Mouse (Mus musculus) MEL (cell line): ENCODE measurements around the gene Alox15. TPM values are rescaled to one million over a fixed set of nuclear protein-coding genes. Genes with fewer than 3 reads are reported as not detected.
A peak's percentile ranks its signal among the peaks of the same experiment; 100 is the strongest.

Experiments
- DNase-seq: peaks from one replicate; pipeline ENCODE4 v3.0.0; 2011; ENCODE audit warnings: low read depth, low spot score
- H3K27ac ChIP-seq: 2 replicates; pipeline ENCODE4 v1.5.1; 2012; ENCODE audit warnings: low read depth, mild to moderate bottlenecking, control low read depth, low read length, moderate library complexity; ENCODE audit not compliant: control insufficient read depth
- H3K27me3 ChIP-seq, 2 experiments: fragments of 150-350 bp in 1 of 2; sonication (generic) in 1 of 2; 2 replicates each; pipeline ENCODE4 v1.6.1; 2012; ENCODE audit warnings: low read length in 2 of 2, mild to moderate bottlenecking in 2 of 2, improper control_type of control experiment in 1 of 2, moderate library complexity in 1 of 2; ENCODE audit not compliant: insufficient read depth in 2 of 2, control insufficient read depth in 1 of 2
- H3K36me3 ChIP-seq, 2 experiments: 2 replicates each; pipeline ENCODE4 v1.6.1; 2012 to 2014; ENCODE audit warnings: low read length in 2 of 2, improper control_type of control experiment in 1 of 2, inconsistent platforms in 1 of 2, mild to moderate bottlenecking in 1 of 2; ENCODE audit not compliant: insufficient read depth in 2 of 2, control insufficient read depth in 1 of 2
- H3K4me1 ChIP-seq, 2 experiments: fragments of 150-350 bp in 1 of 2; sonication (generic) in 1 of 2; 2 replicates each; pipeline ENCODE4 v1.6.1; 2012; ENCODE audit warnings: low read length in 2 of 2, improper control_type of control experiment in 1 of 2, mild to moderate bottlenecking in 1 of 2; ENCODE audit not compliant: insufficient read depth in 2 of 2, control insufficient read depth in 1 of 2
- H3K4me3 ChIP-seq, 2 experiments: fragments of 150-350 bp in 1 of 2; sonication (generic) in 1 of 2; 2 replicates each; pipeline ENCODE4 v1.5.1; 2012; ENCODE audit warnings: low read depth in 2 of 2, low read length in 2 of 2, mild to moderate bottlenecking in 2 of 2, moderate library complexity in 2 of 2, control low read depth in 1 of 2, improper control_type of control experiment in 1 of 2; ENCODE audit not compliant: control insufficient read depth in 1 of 2, insufficient read depth in 1 of 2
- H3K79me2 ChIP-seq: 2 replicates; pipeline ENCODE4 v1.6.1; 2012; ENCODE audit warnings: mild to moderate bottlenecking, low read length, moderate library complexity; ENCODE audit not compliant: control insufficient read depth, poor library complexity, insufficient read depth
- H3K9ac ChIP-seq: 2 replicates; pipeline ENCODE4 v1.6.1; 2012; ENCODE audit warnings: low read depth, mild to moderate bottlenecking, control low read depth, low read length, moderate library complexity; ENCODE audit not compliant: control insufficient read depth, poor library complexity, severe bottlenecking
- H3K9me3 ChIP-seq: fragments of 150-350 bp; sonication (generic); replicated peaks from 2 replicates; pipeline ENCODE4 v1.6.1; 2012; ENCODE audit warnings: mild to moderate bottlenecking, low read length, improper control_type of control experiment, moderate library complexity; ENCODE audit not compliant: insufficient read depth
- CHD2 ChIP-seq: IDR thresholded peaks from 2 replicates; pipeline ENCODE4 v1.6.1; 2011; ENCODE audit warnings: low read length, improper control_type of control experiment
- EP300 ChIP-seq, 2 experiments: IDR thresholded peaks; 2 replicates each; pipeline ENCODE4 v1.6.1; 2011; ENCODE audit warnings: improper control_type of control experiment in 2 of 2, low read length in 2 of 2, low read depth in 1 of 2, mild to moderate bottlenecking in 1 of 2
- GATA1 ChIP-seq: IDR thresholded peaks from 2 replicates; pipeline ENCODE4 v1.6.1; 2011; ENCODE audit warnings: low read depth, low read length, improper control_type of control experiment
- JUND ChIP-seq: IDR thresholded peaks from 2 replicates; pipeline ENCODE4 v1.6.1; 2011; ENCODE audit warnings: low read depth, mild to moderate bottlenecking, improper control_type of control experiment, low read length
- KAT2A ChIP-seq: conservative IDR thresholded peaks from 2 replicates; pipeline ENCODE4 v1.6.1; 2012; ENCODE audit warnings: low read depth, low read length, improper control_type of control experiment, inconsistent platforms
- MAX ChIP-seq: IDR thresholded peaks from 2 replicates; pipeline ENCODE4 v1.6.1; 2011; ENCODE audit warnings: low read length, improper control_type of control experiment
- MAZ ChIP-seq: IDR thresholded peaks from 2 replicates; pipeline ENCODE4 v1.6.1; 2012; ENCODE audit warnings: low read depth, mild to moderate bottlenecking, inconsistent platforms, low read length, improper control_type of control experiment
- MXI1 ChIP-seq: IDR thresholded peaks from 2 replicates; pipeline ENCODE4 v1.6.1; 2011; ENCODE audit warnings: mild to moderate bottlenecking, low read depth, low read length, improper control_type of control experiment
- MYB ChIP-seq: IDR thresholded peaks from 2 replicates; pipeline ENCODE4 v1.6.1; 2011; ENCODE audit warnings: mild to moderate bottlenecking, low read depth, low read length, improper control_type of control experiment
- NRF1 ChIP-seq: IDR thresholded peaks from 2 replicates; pipeline ENCODE4 v1.6.1; 2014; ENCODE audit warnings: low read depth, mild to moderate bottlenecking, inconsistent platforms, low read length, improper control_type of control experiment, moderate library complexity; ENCODE audit not compliant: poor library complexity, insufficient read depth, severe bottlenecking
- POLR2AphosphoS2 ChIP-seq: IDR thresholded peaks from 2 replicates; pipeline ENCODE4 v1.6.1; 2011; ENCODE audit warnings: low read length, improper control_type of control experiment
- SMC3 ChIP-seq: IDR thresholded peaks from 2 replicates; pipeline ENCODE4 v1.6.1; 2011; ENCODE audit warnings: low read depth, low read length, improper control_type of control experiment
- TAL1 ChIP-seq: IDR thresholded peaks from 2 replicates; pipeline ENCODE4 v1.6.1; 2012; ENCODE audit warnings: mild to moderate bottlenecking, inconsistent platforms, low read length, moderate library complexity, mixed read lengths
- TCF12 ChIP-seq: IDR thresholded peaks from 2 replicates; pipeline ENCODE4 v1.6.1; 2014; ENCODE audit warnings: low read depth, mild to moderate bottlenecking, inconsistent platforms, low read length, improper control_type of control experiment, moderate library complexity
- UBTF ChIP-seq: IDR thresholded peaks from 2 replicates; pipeline ENCODE4 v1.6.1; 2012; ENCODE audit warnings: low read depth, mild to moderate bottlenecking, inconsistent platforms, low read length, improper control_type of control experiment, moderate library complexity, borderline replicate concordance; ENCODE audit not compliant: insufficient read depth
- USF1 ChIP-seq: IDR thresholded peaks from 2 replicates; pipeline ENCODE4 v1.6.1; 2014; ENCODE audit warnings: low read depth, mild to moderate bottlenecking, inconsistent platforms, low read length, improper control_type of control experiment, moderate library complexity
- ZKSCAN1 ChIP-seq: IDR thresholded peaks from 2 replicates; pipeline ENCODE4 v1.6.1; 2012; ENCODE audit warnings: low read depth, mild to moderate bottlenecking, inconsistent platforms, low read length, improper control_type of control experiment, moderate library complexity
- ZNF384 ChIP-seq: IDR thresholded peaks from 2 replicates; pipeline ENCODE4 v1.6.1; 2012; ENCODE audit warnings: low read depth, mild to moderate bottlenecking, inconsistent platforms, low read length, improper control_type of control experiment
- polyA plus RNA-seq, 2 experiments: library from polyadenylated mRNA; stranded (reverse) in 1 of 2; unstranded in 1 of 2; fragments of >175 nt in 1 of 2; fragments of >200 nt in 1 of 2; gene quantifications; 2 replicates each; pipeline versions ENCODE4 v1.2.1 to v1.2.4; 2012; ENCODE audit warnings: low replicate concordance in 2 of 2, low read depth in 1 of 2; ENCODE audit not compliant: insufficient read length in 2 of 2, insufficient read depth in 1 of 2, missing spikeins in 1 of 2
- total RNA-seq: library from RNA; depleted of rRNA; stranded (reverse); fragments of 300-350 nt; gene quantifications from 2 replicates; pipeline ENCODE4 v1.2.3, GENCODE M21; 2012

Gene Alox15
- total and polyA plus RNA-seq, 3 experiments, result not detected

DNA sequence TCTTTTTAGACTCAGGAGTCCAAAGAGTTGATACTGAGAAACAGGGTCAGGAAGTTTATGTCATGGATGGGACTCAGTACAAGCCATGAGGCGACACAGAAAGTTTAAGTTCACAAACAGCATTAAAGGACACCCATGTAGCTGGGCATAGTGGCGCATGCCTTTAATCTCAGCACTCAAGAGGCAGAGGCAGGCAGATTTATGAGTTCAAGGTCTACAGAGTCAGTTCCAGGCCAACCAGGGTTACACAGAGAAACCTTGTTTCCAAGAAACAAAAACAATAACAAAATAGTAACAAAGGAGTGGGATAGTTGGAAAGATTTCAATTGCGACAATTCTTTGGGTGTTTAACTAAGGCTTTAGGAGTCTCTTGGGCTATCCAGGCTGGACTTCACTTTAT is 32.3 kb upstream of the Alox15 start:
- no peaks in the 10 kb centered on the region for H3K9me3 ChIP-seq
- peaks cover 0 to 15% of the 10 kb centered on the region in 2 experiments; a peak in 2 of 4 replicates for H3K36me3 ChIP-seq
- H3K9ac ChIP-seq, result no peak overlapping the region
- DNase-seq, result no peak
- no peak overlapping the region for H3K4me3 ChIP-seq
- H3K4me1 ChIP-seq, result peaks cover 5 to 17% of the 10 kb centered on the region in 2 experiments
- no peaks in the 10 kb centered on the region for H3K27me3 ChIP-seq
- H3K27ac ChIP-seq, result no peak overlapping the region
- H3K79me2 ChIP-seq, result no peaks in the 10 kb centered on the region
- TF ChIP-seq POLR2AphosphoS2, result no peak
- no peak for TF ChIP-seq CHD2
- no peak for TF ChIP-seq TCF12
- TF ChIP-seq ZKSCAN1, result no peak
- no peak for TF ChIP-seq GATA1
- no peak for TF ChIP-seq UBTF
- TF ChIP-seq MAZ, result no peak
- TF ChIP-seq MAX, result no peak
- TF ChIP-seq MXI1, result no peak
- TF ChIP-seq NRF1, result no peak
- TF ChIP-seq KAT2A, result no peak
- no peak for TF ChIP-seq SMC3
- no peak for TF ChIP-seq USF1

DNA sequence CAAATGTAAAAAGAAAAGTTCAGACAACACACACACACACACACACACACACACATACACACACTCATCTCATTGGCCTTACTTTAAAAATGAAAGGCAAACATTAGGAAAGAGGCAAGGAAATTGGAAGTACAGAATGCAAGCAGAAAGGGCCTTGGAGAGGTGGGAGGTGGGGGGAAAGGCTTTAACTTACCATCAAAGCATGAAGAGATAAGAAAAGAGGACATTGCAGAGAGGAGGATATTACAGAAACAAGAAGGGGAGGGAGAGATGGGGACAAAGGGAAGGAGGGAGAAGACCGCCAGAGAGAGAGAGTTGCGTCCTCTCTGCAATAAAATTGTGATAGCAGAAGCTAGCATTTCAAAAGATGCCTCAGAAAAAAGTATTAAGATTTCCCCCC is 29.5 kb upstream of the Alox15 start:
- H3K4me1 ChIP-seq, result peaks cover 5 to 17% of the 10 kb centered on the region in 2 experiments
- no peaks in the 10 kb centered on the region for H3K79me2 ChIP-seq
- H3K36me3 ChIP-seq, result peaks cover 0 to 15% of the 10 kb centered on the region in 2 experiments; a peak in 2 of 4 replicates
- TF ChIP-seq MAZ (0 out of 2 replicates have a peak, but pooled peaks have one; percentile 40), JUND (no peak), GATA1 (peak; percentile 56; the same call in 1 of the 2 replicates)
- peak; percentile 54 for DNase-seq
- no peaks in the 10 kb centered on the region for H3K9me3 ChIP-seq
- no peak overlapping the region for H3K27ac ChIP-seq
- H3K4me3 ChIP-seq, result no peak overlapping the region
- H3K9ac ChIP-seq, result no peak overlapping the region
- peaks cover 0 to 2% of the 10 kb centered on the region in 2 experiments; a peak in 1 of 4 replicates for H3K27me3 ChIP-seq

DNA sequence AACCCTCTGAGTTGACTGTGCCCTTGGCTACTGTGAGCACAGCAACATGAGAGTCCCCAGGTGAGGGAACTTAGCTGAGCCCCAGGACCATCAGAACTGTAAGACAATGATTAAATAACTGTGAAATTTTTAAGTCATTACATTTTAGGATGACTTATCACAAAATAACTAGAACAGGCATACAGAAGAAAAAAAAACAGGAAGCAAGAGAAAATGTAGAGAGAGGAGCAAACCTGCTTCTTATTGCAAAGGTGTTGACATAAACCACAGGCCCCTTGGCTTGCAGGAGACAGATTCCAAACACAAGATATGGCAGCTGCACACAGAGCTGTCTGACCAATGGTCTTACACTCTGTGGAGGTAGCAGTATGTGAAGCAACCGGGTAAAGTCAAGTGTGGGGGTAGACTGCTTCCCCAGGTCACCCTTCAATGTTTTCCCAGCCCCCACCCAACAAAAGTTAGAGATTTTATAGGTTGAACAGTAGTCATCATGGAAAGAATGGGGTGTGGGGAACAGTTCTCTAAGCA is 28.7 kb upstream of the Alox15 start:
- peak; percentile 61 for DNase-seq
- Histone ChIP-seq H3K36me3 (peaks cover 0 to 21% of the 10 kb centered on the region in 2 experiments; a peak in 2 of 4 replicates), H3K79me2 (no peaks in the 10 kb centered on the region), H3K4me3 (no peak overlapping the region), H3K27me3 (peaks cover 0 to 2% of the 10 kb centered on the region in 2 experiments; a peak in 1 of 4 replicates), H3K27ac (no peak overlapping the region), H3K4me1 (peaks cover 5 to 25% of the 10 kb centered on the region in 2 experiments), H3K9me3 (no peaks in the 10 kb centered on the region)
- TF ChIP-seq MYB (no peak), EP300 (IDR thresholded peaks at IDR 0.05; ENCODE audit: low read depth in 1 of 2, low read length in 2 of 2) (peak in 1 of 2 experiments; percentile 31; a peak in 2 of 4 replicates), ZNF384 (peak; percentile 78), KAT2A (no peak), TAL1 (peak; percentile 12; the same call in 1 of the 2 replicates)
- TF ChIP-seq, all 39 proteins: peak for 3
- no peak overlapping the region for H3K9ac ChIP-seq
